Mouse (Mus musculus) heart, adult 2 months (tissue): Measurements from ENCODE around the gene Hapln1.

ENCODE experiments used
- CTCF ChIP-seq: fragments of 200-600 bp; IDR thresholded peaks from 2 replicates; pipeline ENCODE4 v1.8.1; 2022; ENCODE audit warnings: antibody characterized with exemption, mild to moderate bottlenecking, moderate library complexity
- EP300 ChIP-seq: fragments of 200-500 bp; IDR thresholded peaks from 2 replicates; pipeline ENCODE4 v1.6.1; 2011; ENCODE audit warnings: low read depth, low read length, control low read depth; ENCODE audit not compliant: insufficient read depth
- POLR2A ChIP-seq: fragments of 200-500 bp; IDR thresholded peaks from 2 replicates; pipeline ENCODE4 v1.6.1; 2011; ENCODE audit warnings: mild to moderate bottlenecking, low read depth, low read length, control low read depth; ENCODE audit not compliant: insufficient read depth

DNA sequence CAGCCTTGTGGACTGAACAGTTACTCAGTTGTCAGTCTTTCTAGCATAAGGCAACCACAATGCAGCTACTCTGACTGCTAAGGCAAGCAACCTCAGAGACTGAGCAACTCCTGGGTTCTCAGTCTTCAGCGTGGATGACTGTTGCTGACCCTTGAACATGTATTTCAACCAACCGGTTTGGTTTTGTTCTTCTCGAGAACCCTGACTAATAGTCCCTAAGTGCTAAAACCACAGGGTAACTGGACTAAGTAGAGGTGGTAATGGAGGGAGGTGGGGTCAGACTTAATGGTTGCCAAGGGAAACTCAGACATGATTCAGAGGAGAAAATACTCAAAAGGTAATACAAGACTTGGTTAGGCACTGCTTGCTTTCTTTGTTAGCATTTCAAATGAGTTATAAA, 97.4 kb downstream of the Hapln1 start:
- TF ChIP-seq CTCF, result no peak
- no peak for TF ChIP-seq POLR2A
- TF ChIP-seq EP300, result no peak
